Mouse (Mus musculus) mammary gland, adult 2 months (tissue): Measurements from ENCODE around the gene Hmgcll1. TPM values are rescaled to one million over a fixed set of nuclear protein-coding genes. Genes with fewer than 3 reads are reported as not detected.

Experiments
- polyA plus RNA-seq: library from polyadenylated mRNA; depleted of rRNA; stranded (reverse); fragments of >200 nt; gene quantifications from 2 replicates; pipeline ENCODE4 v1.2.3, GENCODE M21; 2012; ENCODE audit warnings: low replicate concordance; rRNA removed

The Hmgcll1 gene
- polyA plus RNA-seq, result 0.05 and 0.16 TPM in 2 replicates

GRCm38 (mm10) chr9:76014631-76015531 is at the start of gene Hmgcll1:
Gene Hmgcll1 (plus strand): TSS chr9:76014855.

Other genes with a start within 250 kb of the Hmgcll1 start
- gene Bmp5, start 239.5 kb upstream of the Hmgcll1 start, polyA plus RNA-seq, result 0.06 and 0.68 TPM in 2 replicates
- gene Gfral, start 198.8 kb downstream of the Hmgcll1 start, polyA plus RNA-seq, result not detected in 2 replicates